Mouse (Mus musculus): ENCODE measurements at regions not wholly inside any gene's neighbourhood (a gene's known extent, or its start where the extent isn't known, plus 50 kb on each side); places are given as distances from the start of the nearest gene placed in this dataset.

DNA sequence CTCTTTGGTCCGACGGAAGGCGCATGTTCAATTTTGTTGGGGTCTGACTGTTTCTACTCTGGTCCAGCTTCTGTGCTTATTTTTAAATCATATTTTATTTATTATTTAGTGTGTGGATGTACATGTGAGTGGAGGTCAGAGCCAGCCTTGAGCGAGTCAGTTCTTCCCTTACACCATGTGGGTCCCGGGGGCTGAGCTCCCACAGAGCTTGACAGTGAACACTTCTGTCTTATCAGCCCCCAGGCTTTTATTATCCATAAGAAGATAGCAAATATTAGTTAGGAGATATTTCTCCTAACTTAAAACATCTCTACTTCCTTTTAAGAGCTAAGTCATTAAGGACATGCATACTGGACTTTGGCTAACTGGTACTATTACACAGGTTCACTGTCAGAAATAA is 197.1 kb upstream of the A230072I06Rik start:
- WGBS, result 95% methylated on average over 5 of the region's 5 CpGs
- Histone ChIP-seq H3K36me3 (ENCODE audit: control insufficient read depth, insufficient read depth, low read length) (no peaks in the 10 kb centered on the region), H3K27ac (ENCODE audit: insufficient read depth, low read depth, low read length) (no peak overlapping the region), H3K4me1 (ENCODE audit: control insufficient read depth, insufficient read depth, low read length) (no peaks in the 10 kb centered on the region), H3K27me3 (replicated peaks; ENCODE audit: control insufficient read depth, insufficient read depth, low read length) (no peaks in the 10 kb centered on the region), H3K4me3 (ENCODE audit: insufficient read depth, low read depth, low read length) (no peak overlapping the region)
- TF ChIP-seq CTCF (conservative IDR thresholded peaks at IDR 0.05; ENCODE audit: insufficient read depth, insufficient read length, low read depth, low read length) (no peak), POLR2A (IDR thresholded peaks at IDR 0.05; ENCODE audit: low read depth, low read length) (no peak)
- no peak for DNase-seq

GRCm38 (mm10) chr8:12087192-12087800 is 191.3 kb upstream of the A230072I06Rik start:
- Histone ChIP-seq H3K4me3 (ENCODE audit: insufficient read depth, low read depth, low read length) (no peak overlapping the region), H3K4me1 (ENCODE audit: control insufficient read depth, insufficient read depth, low read length) (no peaks in the 10 kb centered on the region), H3K27me3 (replicated peaks; ENCODE audit: control insufficient read depth, insufficient read depth, low read length) (no peaks in the 10 kb centered on the region), H3K27ac (ENCODE audit: insufficient read depth, low read depth, low read length) (no peak overlapping the region), H3K36me3 (ENCODE audit: control insufficient read depth, insufficient read depth, low read length) (no peaks in the 10 kb centered on the region)
- no peak for DNase-seq
- TF ChIP-seq CTCF (conservative IDR thresholded peaks at IDR 0.05; ENCODE audit: insufficient read depth, insufficient read length, low read depth, low read length) (no peak), POLR2A (IDR thresholded peaks at IDR 0.05; ENCODE audit: low read depth, low read length) (no peak)
- WGBS, result 84% methylated on average over 10 of the region's 10 CpGs

GRCm38 (mm10) chr8:12100145-12100544 is 178.5 kb upstream of the A230072I06Rik start:
- no peak for DNase-seq
- Histone ChIP-seq H3K4me1 (ENCODE audit: control insufficient read depth, insufficient read depth, low read length) (no peaks in the 10 kb centered on the region), H3K27ac (ENCODE audit: insufficient read depth, low read depth, low read length) (no peak overlapping the region), H3K4me3 (ENCODE audit: insufficient read depth, low read depth, low read length) (no peak overlapping the region), H3K36me3 (ENCODE audit: control insufficient read depth, insufficient read depth, low read length) (no peaks in the 10 kb centered on the region), H3K27me3 (replicated peaks; ENCODE audit: control insufficient read depth, insufficient read depth, low read length) (no peaks in the 10 kb centered on the region)
- TF ChIP-seq CTCF (conservative IDR thresholded peaks at IDR 0.05; ENCODE audit: insufficient read depth, insufficient read length, low read depth, low read length), result no peak
- TF ChIP-seq POLR2A (IDR thresholded peaks at IDR 0.05; ENCODE audit: low read depth, low read length), result no peak
- whole genome bisulfite sequencing, result 80% methylated on average over 8 of the region's 8 CpGs

GRCm38 (mm10) chr8:12103296-12103695 is 175.3 kb upstream of the A230072I06Rik start:
- TF ChIP-seq POLR2A (IDR thresholded peaks at IDR 0.05; ENCODE audit: low read depth, low read length) (no peak), CTCF (conservative IDR thresholded peaks at IDR 0.05; ENCODE audit: insufficient read depth, insufficient read length, low read depth, low read length) (no peak)
- Histone ChIP-seq H3K4me3 (ENCODE audit: insufficient read depth, low read depth, low read length) (no peak overlapping the region), H3K4me1 (ENCODE audit: control insufficient read depth, insufficient read depth, low read length) (no peaks in the 10 kb centered on the region), H3K36me3 (ENCODE audit: control insufficient read depth, insufficient read depth, low read length) (no peaks in the 10 kb centered on the region), H3K27me3 (replicated peaks; ENCODE audit: control insufficient read depth, insufficient read depth, low read length) (no peaks in the 10 kb centered on the region), H3K27ac (ENCODE audit: insufficient read depth, low read depth, low read length) (no peak overlapping the region)
- no peak for DNase-seq
- 85% methylated on average over 4 of the region's 4 CpGs for WGBS

GRCm38 (mm10) chr8:12105106-12105901 is 173.3 kb upstream of the A230072I06Rik start:
- no peaks in the 10 kb centered on the region for H3K36me3 ChIP-seq (ENCODE audit: control insufficient read depth, insufficient read depth, low read length)
- no peak overlapping the region for H3K4me3 ChIP-seq (ENCODE audit: insufficient read depth, low read depth, low read length)
- H3K27me3 ChIP-seq (replicated peaks; ENCODE audit: control insufficient read depth, insufficient read depth, low read length), result no peaks in the 10 kb centered on the region
- 47% methylated on average over 15 of the region's 15 CpGs for WGBS
- DNase-seq, result no peak
- TF ChIP-seq CTCF (conservative IDR thresholded peaks at IDR 0.05; ENCODE audit: insufficient read depth, insufficient read length, low read depth, low read length) (no peak), POLR2A (IDR thresholded peaks at IDR 0.05; ENCODE audit: low read depth, low read length) (no peak)
- no peaks in the 10 kb centered on the region for H3K4me1 ChIP-seq (ENCODE audit: control insufficient read depth, insufficient read depth, low read length)
- no peak overlapping the region for H3K27ac ChIP-seq (ENCODE audit: insufficient read depth, low read depth, low read length)

DNA sequence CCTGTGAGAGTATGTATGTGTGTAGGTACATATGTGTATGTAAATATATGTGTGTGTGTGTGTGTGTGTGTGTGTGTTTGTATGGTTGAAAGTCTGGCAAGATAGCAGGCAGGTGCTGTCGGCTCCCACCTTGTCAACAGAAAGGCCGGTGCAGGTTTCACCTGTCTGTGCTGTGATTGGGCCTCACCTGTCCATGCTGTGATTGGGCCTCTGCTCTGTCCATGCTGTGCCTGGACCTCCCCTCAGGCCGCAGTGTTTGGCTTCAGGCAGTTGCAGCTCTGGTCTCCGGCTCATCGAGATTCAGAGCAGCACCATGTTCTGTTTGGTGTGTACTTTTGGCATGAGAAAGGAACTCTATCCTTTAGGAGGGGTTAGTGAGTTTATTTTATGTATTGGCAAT is 170.0 kb upstream of the A230072I06Rik start:
- Histone ChIP-seq H3K36me3 (ENCODE audit: control insufficient read depth, insufficient read depth, low read length) (no peaks in the 10 kb centered on the region), H3K4me1 (ENCODE audit: control insufficient read depth, insufficient read depth, low read length) (no peaks in the 10 kb centered on the region), H3K4me3 (ENCODE audit: insufficient read depth, low read depth, low read length) (no peak overlapping the region), H3K27ac (ENCODE audit: insufficient read depth, low read depth, low read length) (no peak overlapping the region), H3K27me3 (replicated peaks; ENCODE audit: control insufficient read depth, insufficient read depth, low read length) (no peaks in the 10 kb centered on the region)
- WGBS, result 82% methylated on average over 5 of the region's 5 CpGs
- DNase-seq, result no peak
- no peak for TF ChIP-seq CTCF (conservative IDR thresholded peaks at IDR 0.05; ENCODE audit: insufficient read depth, insufficient read length, low read depth, low read length)
- no peak for TF ChIP-seq POLR2A (IDR thresholded peaks at IDR 0.05; ENCODE audit: low read depth, low read length)

- peak; percentile 8 for DNase-seq
- no peak overlapping the region for H3K4me3 ChIP-seq (ENCODE audit: insufficient read depth, low read depth, low read length)
- no peaks in the 10 kb centered on the region for H3K27me3 ChIP-seq (replicated peaks; ENCODE audit: control insufficient read depth, insufficient read depth, low read length)
- no peaks in the 10 kb centered on the region for H3K36me3 ChIP-seq (ENCODE audit: control insufficient read depth, insufficient read depth, low read length)
- no peak overlapping the region for H3K27ac ChIP-seq (ENCODE audit: insufficient read depth, low read depth, low read length)
- 71% methylated on average over 10 of the region's 10 CpGs for WGBS
- no peaks in the 10 kb centered on the region for H3K4me1 ChIP-seq (ENCODE audit: control insufficient read depth, insufficient read depth, low read length)
- TF ChIP-seq POLR2A (IDR thresholded peaks at IDR 0.05; ENCODE audit: low read depth, low read length) (no peak), CTCF (conservative IDR thresholded peaks at IDR 0.05; ENCODE audit: insufficient read depth, insufficient read length, low read depth, low read length) (no peak)
Observed at GRCm38 (mm10) chr8:12111626-12112025, 167.0 kb upstream of the A230072I06Rik start.
